14 mouse cellular contexts compared by ENCODE assay signal in the genomic region with DNA sequence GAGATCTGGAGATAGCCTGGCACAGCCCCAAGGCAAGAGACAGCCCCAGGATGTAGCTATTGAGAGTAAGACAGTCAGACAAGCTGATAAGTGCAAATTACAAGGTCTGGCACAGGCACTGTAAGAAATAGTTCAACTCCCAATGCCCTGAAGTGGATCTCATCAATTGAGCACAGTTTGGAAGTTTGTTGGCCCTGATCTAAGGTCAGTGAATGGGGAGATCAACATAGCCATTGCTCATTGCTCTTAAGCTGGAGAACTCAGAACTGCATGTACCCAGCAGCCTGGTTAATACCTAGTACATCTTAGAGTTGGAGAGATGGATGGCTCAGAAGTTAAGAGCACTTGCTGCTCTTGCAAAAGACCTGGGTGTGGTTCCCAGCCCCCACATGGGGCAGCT.
DNase-seq lines count a peak whose midpoint lies in the region.
"Had no signal": no experiment of that assay in that cellular context is flagged by ENCODE, and none has a peak within 500 bp of the region (broad histone marks: within the 10 kb centered on the region; RNA-seq: fewer than 3 reads in every experiment).

No protein-coding gene starts in this region.

- DNase-seq in adrenal gland, postnatal 14 days, result peak; percentile 11
- DNase-seq in adrenal gland, postnatal 10 days, result no peak
- peak; percentile 24 for DNase-seq in gastrocnemius, postnatal 25 days
- no peak for DNase-seq in gastrocnemius, adult 8-10 months (ENCODE audit: low spot score in 2 of 2)
- peak; percentile 13 for DNase-seq in ovary, adult 18-20 months (ENCODE audit: low spot score)
- no peak for DNase-seq in ovary, postnatal 10 days (ENCODE audit: low spot score)
- DNase-seq: adrenal gland, postnatal 25 days; cerebellum, adult 11-12 months; cerebellum, adult 8-10 months; cerebellum, postnatal 10 days; cerebellum, postnatal 36 days; embryo, embryonic 11 days; heart, adult 2 months; heart, postnatal 14 days had no signal

Comparison
In these comparisons a context has a peak if more than half of its experiments do, and no peak if none do; other contexts are left out.
1. DNase-seq: peak in adrenal gland, postnatal 14 days (single experiment), gastrocnemius, postnatal 25 days (single experiment) and ovary, adult 18-20 months (single experiment); none in adrenal gland, postnatal 10 days (single experiment), gastrocnemius, adult 8-10 months (0 of 2) and ovary, postnatal 10 days (single experiment).